Mouse (Mus musculus): ENCODE results near the gene Nectin3. TPM values are rescaled to one million over a fixed set of nuclear protein-coding genes. Genes with fewer than 3 reads are reported as not detected.

Nectin3 gene
- polyA plus RNA-seq (2015; fragmentation: Nextera tagmentation; extraction: Ambion mirVana) = 24.6 and 27.4 TPM in 2 replicates

GRCm38 (mm10) chr16:46498421-46498789 is at the start of gene Nectin3:
TSS of gene Nectin3 (minus strand) at chr16:46498525.

Measured in neural tube, postnatal 0 days (tissue).